Mouse (Mus musculus) embryonic facial prominence, embryonic 11.5 days (tissue): ENCODE data around the gene Mafg. TPM values are rescaled to one million over a fixed set of nuclear protein-coding genes. Genes with fewer than 3 reads are reported as not detected.
"Not testable (repeated sequence)": the region's sequence is repeated elsewhere in the genome, so short reads cannot be mapped to it uniquely, and the experiment has no call there.

Experiments used
- ATAC-seq: fragments of 200-750 bp; cut with Nextera tagmentation; replicated peaks from 2 replicates; pipeline ENCODE4 v1.8.0; 2017; ENCODE audit warnings: low read depth; ENCODE audit not compliant: insufficient number of reproducible peaks, low FRiP score, low TSS enrichment
- DNase-seq: peaks from one replicate; pipeline ENCODE4 v3.0.0-alpha.2; 2015; ENCODE audit warnings: low spot score
- H3K27ac ChIP-seq: fragments of 300-500 bp; sonication (generic); replicated peaks from 2 replicates; pipeline ENCODE4 v1.5.1; 2014; ENCODE audit warnings: mild to moderate bottlenecking, low read depth, low read length, control low read depth
- H3K27me3 ChIP-seq: fragments of 300-500 bp; sonication (generic); 2 replicates; pipeline ENCODE4 v1.6.1; 2014; ENCODE audit warnings: mild to moderate bottlenecking, low read length, moderate library complexity, mixed read lengths; ENCODE audit not compliant: control insufficient read depth, insufficient read depth
- H3K36me3 ChIP-seq: fragments of 300-500 bp; sonication (generic); replicated peaks from 2 replicates; pipeline ENCODE4 v1.6.1; 2014; ENCODE audit warnings: low read depth, mild to moderate bottlenecking, low read length, moderate library complexity, mixed read lengths; ENCODE audit not compliant: control insufficient read depth, insufficient read depth
- H3K4me1 ChIP-seq: fragments of 300-500 bp; sonication (generic); 2 replicates; pipeline ENCODE4 v1.6.1; 2014; ENCODE audit warnings: low read length, mixed read lengths; ENCODE audit not compliant: control insufficient read depth, insufficient read depth
- H3K4me2 ChIP-seq: fragments of 300-500 bp; sonication (generic); 2 replicates; pipeline ENCODE4 v1.6.1; 2014; ENCODE audit warnings: low read depth, mild to moderate bottlenecking, control low read depth, low read length, moderate library complexity
- H3K4me3 ChIP-seq: fragments of 300-500 bp; sonication (generic); 2 replicates; pipeline ENCODE4 v1.5.1; 2014; ENCODE audit warnings: low read depth, low read length, control low read depth
- H3K9ac ChIP-seq: fragments of 300-500 bp; sonication (generic); replicated peaks from 2 replicates; pipeline ENCODE4 v1.6.1; 2014; ENCODE audit warnings: mild to moderate bottlenecking, control low read depth, low read length
- H3K9me3 ChIP-seq: fragments of 300-500 bp; sonication (generic); replicated peaks from 2 replicates; pipeline ENCODE4 v1.6.1; 2016; ENCODE audit warnings: mild to moderate bottlenecking, low read length, inconsistent platforms, mixed read lengths; ENCODE audit not compliant: control insufficient read depth
- whole genome bisulfite sequencing: fragments of 180-500 bp; shearing (Covaris S2); extraction: QIAGEN DNeasy Blood & Tissue Kit; methylation state at CpG from one replicate; pipeline ENCODE4 v1.1.7; 2014; 5-methylcytosine and 5-hydroxymethylcytosine counted together
- polyA plus RNA-seq: library from polyadenylated mRNA; unstranded; fragments of >200 nt; fragmentation: Nextera tagmentation; extraction: Ambion mirVana; gene quantifications from 2 replicates; pipeline ENCODE4 v1.2.1, GENCODE M21; 2014

Mafg gene
- 16.7 and 18.1 TPM in 2 replicates for polyA plus RNA-seq

DNA sequence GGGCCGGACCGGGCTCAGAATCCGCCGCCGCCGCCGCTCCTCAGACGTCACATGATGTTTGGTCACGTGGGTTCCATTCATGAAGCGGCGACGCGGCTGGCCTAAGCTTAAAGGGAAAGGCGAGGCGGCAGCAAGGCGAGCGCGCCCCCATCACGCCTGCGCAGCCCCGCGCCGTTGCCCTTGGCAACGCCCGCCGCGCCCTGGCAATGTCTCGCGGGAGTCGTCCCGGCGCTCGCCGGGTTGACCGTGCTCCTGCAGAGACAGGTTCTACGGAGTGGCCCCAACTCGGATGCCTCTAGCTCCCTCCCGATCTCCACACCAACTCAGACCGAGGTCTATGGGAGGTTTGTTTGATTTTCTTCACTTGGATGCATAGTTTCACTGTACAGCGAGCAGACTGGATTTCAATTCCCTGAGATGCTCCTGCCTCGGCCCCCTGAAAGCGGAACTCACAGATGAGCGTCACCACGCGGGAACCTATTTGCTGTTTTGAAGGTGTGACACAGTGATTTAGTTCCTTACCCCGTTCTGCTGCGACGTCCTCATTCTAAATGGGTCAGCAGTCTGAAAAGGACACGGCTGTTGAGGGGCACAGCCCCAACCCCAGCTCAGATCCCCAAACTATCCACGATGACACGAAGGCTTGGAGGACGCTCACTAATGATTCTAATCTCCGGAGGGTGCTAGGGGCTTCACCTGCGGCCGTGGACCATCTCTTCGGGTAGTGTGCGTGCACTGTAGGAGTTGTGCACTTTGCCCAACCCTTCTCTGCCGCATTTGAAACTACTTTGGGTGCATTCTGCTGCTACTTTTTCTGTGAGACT, at the start of gene Mafg:
Gene Mafg (minus strand): TSS at position 81 of the 824 bp plus-strand sequence.
- ATAC-seq = peak; percentile 87
- no peaks in the 10 kb centered on the region; the same call in none of the 2 replicates for H3K36me3 ChIP-seq
- H3K27ac ChIP-seq = peak within 1 kb of the TSS; percentile 75
- peaks cover 9% of the 10 kb centered on the region; the same call in 1 of the 2 replicates for H3K4me1 ChIP-seq
- DNase-seq = peak; percentile 98
- no peaks in the 10 kb centered on the region for H3K9me3 ChIP-seq
- peak within 1 kb of the TSS; percentile 81 for H3K4me2 ChIP-seq
- no peaks in the 10 kb centered on the region for H3K27me3 ChIP-seq
- H3K4me3 ChIP-seq = peak within 1 kb of the TSS; percentile 85
- 10% methylated on average over 58 of the region's 58 CpGs for WGBS
- H3K9ac ChIP-seq = peak within 1 kb of the TSS; percentile 94

DNA sequence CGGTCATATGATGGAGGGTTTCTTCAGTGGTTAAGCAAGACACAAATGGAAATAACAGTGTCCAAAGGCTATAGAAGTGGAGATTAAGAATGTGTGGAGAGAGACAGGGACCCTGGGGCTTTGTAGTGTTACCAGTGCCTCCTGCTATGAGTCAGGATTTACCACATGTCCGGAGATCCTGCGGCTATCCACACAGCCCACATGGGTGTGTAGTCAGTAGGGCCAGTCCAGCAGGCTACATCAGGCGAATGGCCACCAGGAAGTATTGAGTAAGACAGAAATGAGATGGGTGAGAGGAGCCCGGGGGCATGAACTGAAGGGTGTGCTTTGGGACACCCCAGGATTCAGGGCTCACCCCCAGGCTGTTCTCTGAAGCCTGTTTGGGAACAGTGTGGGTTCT, 49.3 kb upstream of the Mafg start:
- ATAC-seq (no peak), DNase-seq (no peak)
- H3K27me3 ChIP-seq = no peaks in the 10 kb centered on the region
- no peaks in the 10 kb centered on the region for H3K36me3 ChIP-seq
- no peak overlapping the region for H3K9ac ChIP-seq
- WGBS = 95% methylated on average over 5 of the region's 5 CpGs
- H3K4me1 ChIP-seq = no peaks in the 10 kb centered on the region
- H3K4me2 ChIP-seq = no peak overlapping the region
- H3K9me3 ChIP-seq = no peaks in the 10 kb centered on the region
- H3K4me3 ChIP-seq = no peak overlapping the region
- H3K27ac ChIP-seq = no peak overlapping the region

DNA sequence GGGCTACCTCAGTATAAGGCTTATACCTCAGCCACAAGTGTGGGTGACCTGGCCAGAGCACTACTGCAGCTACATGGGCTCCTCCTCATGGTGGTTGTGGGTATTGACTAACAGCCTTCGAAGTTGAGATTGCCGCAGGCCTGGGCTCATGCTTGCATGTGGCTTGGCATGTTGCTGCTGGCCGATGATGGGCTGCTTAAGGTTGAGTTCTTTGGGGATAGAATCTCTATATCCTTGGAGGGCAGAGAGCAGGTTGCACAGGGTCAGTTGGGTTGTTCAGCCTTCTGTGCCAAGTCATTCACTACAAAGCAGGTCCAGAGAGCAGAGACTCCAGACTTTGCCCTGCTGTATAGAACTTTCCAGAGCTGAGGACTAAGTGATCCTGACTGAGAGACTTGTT, 46.5 kb upstream of the Mafg start:
- DNase-seq = peak; percentile 10
- H3K4me2 ChIP-seq = no peak overlapping the region
- no peak overlapping the region for H3K9ac ChIP-seq
- 77% methylated on average over 3 of the region's 3 CpGs for WGBS
- H3K27ac ChIP-seq = no peak overlapping the region
- no peak for ATAC-seq
- no peaks in the 10 kb centered on the region for H3K27me3 ChIP-seq
- H3K36me3 ChIP-seq = no peaks in the 10 kb centered on the region
- no peaks in the 10 kb centered on the region for H3K9me3 ChIP-seq
- H3K4me3 ChIP-seq = no peak overlapping the region
- no peaks in the 10 kb centered on the region for H3K4me1 ChIP-seq

- H3K9me3 ChIP-seq = no peaks in the 10 kb centered on the region
- no peaks in the 10 kb centered on the region for H3K4me1 ChIP-seq
- no peak overlapping the region for H3K4me2 ChIP-seq
- no peak for DNase-seq
- no peak overlapping the region for H3K4me3 ChIP-seq
- H3K36me3 ChIP-seq = no peaks in the 10 kb centered on the region
- ATAC-seq = no peak
- H3K27me3 ChIP-seq = no peaks in the 10 kb centered on the region
- H3K9ac ChIP-seq = no peak overlapping the region
- H3K27ac ChIP-seq = no peak overlapping the region
- WGBS = 93% methylated on average over 4 of the region's 4 CpGs
Measured at GRCm38 (mm10) chr11:120676951-120677350, 43.6 kb upstream of the Mafg start.

GRCm38 (mm10) chr11:120675875-120676274, 42.5 kb upstream of the Mafg start:
- WGBS = 96% methylated on average over 4 of the region's 5 CpGs
- not testable (repeated sequence) for ATAC-seq, H3K27me3 ChIP-seq, DNase-seq, H3K9ac ChIP-seq, H3K4me2 ChIP-seq, H3K4me3 ChIP-seq, H3K36me3 ChIP-seq, H3K27ac ChIP-seq, H3K4me1 ChIP-seq, H3K9me3 ChIP-seq

- WGBS = 43% methylated on average over 12 of the region's 12 CpGs
- Histone ChIP-seq H3K4me2 (peak overlapping the region; percentile 86), H3K4me1 (no peaks in the 10 kb centered on the region), H3K9me3 (no peaks in the 10 kb centered on the region), H3K36me3 (no peaks in the 10 kb centered on the region), H3K27me3 (no peaks in the 10 kb centered on the region), H3K4me3 (peak overlapping the region; percentile 63), H3K9ac (peak overlapping the region; percentile 70), H3K27ac (peak overlapping the region; percentile 72)
- ATAC-seq (peak; percentile 40), DNase-seq (no peak)
Measured at GRCm38 (mm10) chr11:120673594-120674122, 40.3 kb upstream of the Mafg start.

DNA sequence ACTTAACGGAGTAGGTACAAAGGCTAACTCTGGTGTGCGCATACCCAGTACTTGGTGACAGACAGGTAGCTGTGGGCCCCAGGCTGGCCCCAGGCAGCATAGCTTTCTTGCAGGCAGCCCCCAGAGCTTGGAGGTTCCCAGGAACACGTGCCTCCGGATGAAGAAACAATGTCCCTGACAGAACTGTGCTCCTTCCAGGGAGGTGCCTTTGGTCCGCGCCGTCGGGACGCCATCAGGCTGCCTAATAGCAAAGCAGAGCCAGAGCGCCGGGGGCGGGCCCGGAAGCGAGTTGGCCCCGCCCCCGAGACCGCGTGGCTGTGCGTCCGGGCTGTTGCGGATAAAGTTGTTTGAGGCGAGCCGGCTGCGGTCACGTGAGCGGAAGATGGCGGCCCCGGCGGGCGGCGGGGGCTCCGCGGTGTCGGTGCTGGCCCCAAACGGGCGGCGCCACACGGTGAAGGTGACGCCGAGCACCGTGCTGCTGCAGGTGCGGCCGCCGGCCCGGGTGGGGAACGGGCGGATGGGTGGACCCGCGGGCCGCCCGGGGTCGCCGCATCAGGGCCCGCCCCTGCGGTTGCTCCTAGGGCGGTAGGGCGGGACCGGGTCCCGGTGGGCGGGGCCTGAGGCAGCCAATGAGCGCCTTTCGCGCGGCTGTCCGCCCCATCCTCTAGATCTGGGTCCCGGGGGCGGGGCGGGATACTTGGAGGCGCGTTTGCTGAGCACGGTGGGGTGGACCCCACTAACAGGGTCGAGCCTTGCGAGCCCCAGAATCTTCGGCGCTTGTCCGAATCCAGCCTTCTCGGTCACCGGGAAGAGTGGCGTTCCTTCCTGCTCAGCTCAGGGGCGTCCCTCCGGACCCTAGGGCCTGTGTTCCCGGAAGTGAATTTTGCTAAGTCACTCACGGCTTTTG, 39.5 kb upstream of the Mafg start, which contains the start of gene Aspscr1:
Gene Aspscr1 (plus strand): TSS at position 287 of the 907 bp plus-strand sequence.
- DNase-seq = peak; percentile 96
- H3K4me1 ChIP-seq = no peaks in the 10 kb centered on the region
- H3K27me3 ChIP-seq = no peaks in the 10 kb centered on the region
- H3K36me3 ChIP-seq = no peaks in the 10 kb centered on the region
- peak within 1 kb of the TSS; percentile 72 for H3K27ac ChIP-seq
- H3K4me2 ChIP-seq = peak within 1 kb of the TSS; percentile 86
- no peaks in the 10 kb centered on the region for H3K9me3 ChIP-seq
- 1% methylated on average over 78 of the region's 83 CpGs for WGBS
- peak within 1 kb of the TSS; percentile 63 for H3K4me3 ChIP-seq
- ATAC-seq = peak; percentile 93
- peak within 1 kb of the TSS; percentile 70 for H3K9ac ChIP-seq
